Mouse (Mus musculus) liver, embryonic 14.5 days (tissue): Measurements from ENCODE around the gene Slc11a2. TPM values are rescaled to one million over a fixed set of nuclear protein-coding genes. Genes with fewer than 3 reads are reported as not detected.
"Not testable (repeated sequence)": the region's sequence is repeated elsewhere in the genome, so short reads cannot be mapped to it uniquely, and the experiment has no call there.

Experiments
- ATAC-seq: fragments of 200-750 bp; cut with Nextera tagmentation; 2 replicates; pipeline ENCODE4 v1.8.0; 2017; ENCODE audit warnings: moderate number of reproducible peaks, mild to moderate bottlenecking, moderate library complexity; ENCODE audit not compliant: insufficient read depth
- DNase-seq, 3 experiments: peaks; one replicate each; pipeline ENCODE4 v3.0.0-alpha.2; 2012 to 2013; ENCODE audit warnings: low read depth in 3 of 3, low spot score in 3 of 3
- H3K27ac ChIP-seq: fragments of 300-500 bp; sonication (generic); 2 replicates; pipeline ENCODE4 v1.5.1; 2014; ENCODE audit warnings: moderate library complexity, mild to moderate bottlenecking, control low read depth, inconsistent platforms
- H3K27me3 ChIP-seq: fragments of 300-500 bp; sonication (generic); 2 replicates; pipeline ENCODE4 v1.6.1; 2014; ENCODE audit warnings: mild to moderate bottlenecking, low read length, moderate library complexity; ENCODE audit not compliant: control insufficient read depth, insufficient read depth
- H3K36me3 ChIP-seq: fragments of 300-500 bp; sonication (generic); replicated peaks from 2 replicates; pipeline ENCODE4 v1.6.1; 2014; ENCODE audit warnings: low read depth; ENCODE audit not compliant: control insufficient read depth, insufficient read depth
- H3K4me1 ChIP-seq, 2 experiments: fragments of 200-500 bp in 1 of 2; fragments of 300-500 bp in 1 of 2; sonication (generic) in 1 of 2; replicated peaks; 2 replicates each; pipeline ENCODE4 v1.6.1; 2012 to 2014; ENCODE audit warnings: antibody characterized with exemption in 1 of 2, inconsistent platforms in 1 of 2, low read length in 1 of 2; ENCODE audit not compliant: control insufficient read depth in 2 of 2, insufficient read depth in 2 of 2
- H3K4me2 ChIP-seq: fragments of 300-500 bp; sonication (generic); 2 replicates; pipeline ENCODE4 v1.6.1; 2014; ENCODE audit warnings: low read depth, mild to moderate bottlenecking, control low read depth, moderate library complexity
- H3K4me3 ChIP-seq, 2 experiments: fragments of 200-500 bp in 1 of 2; fragments of 300-500 bp in 1 of 2; sonication (generic) in 1 of 2; 2 replicates each; pipeline ENCODE4 v1.5.1; 2012 to 2014; ENCODE audit warnings: low read depth in 2 of 2, low read length in 2 of 2, mild to moderate bottlenecking in 2 of 2, control low read depth in 1 of 2, inconsistent platforms in 1 of 2, moderate library complexity in 1 of 2; ENCODE audit not compliant: insufficient read depth in 1 of 2
- H3K9ac ChIP-seq: fragments of 300-500 bp; sonication (generic); replicated peaks from 2 replicates; pipeline ENCODE4 v1.6.1; 2014; ENCODE audit warnings: mild to moderate bottlenecking, control low read depth, moderate library complexity
- H3K9me3 ChIP-seq: fragments of 300-500 bp; sonication (generic); 2 replicates; pipeline ENCODE4 v1.6.1; 2016; ENCODE audit warnings: low read length, mixed read lengths; ENCODE audit not compliant: control insufficient read depth
- CTCF ChIP-seq: IDR thresholded peaks from 2 replicates; pipeline ENCODE4 v1.5.1; 2016; ENCODE audit warnings: antibody characterized with exemption, low read depth, control low read depth
- EP300 ChIP-seq: IDR thresholded peaks from 2 replicates; pipeline ENCODE4 v1.6.1; 2016; ENCODE audit warnings: antibody characterized with exemption, low read depth
- WGBS: fragments of 180-500 bp; shearing (Covaris S2); extraction: QIAGEN DNeasy Blood & Tissue Kit; methylation state at CpG from one replicate; pipeline ENCODE4 v1.1.7; 2014; ENCODE audit not compliant: insufficient replicate concordance; 5-methylcytosine and 5-hydroxymethylcytosine counted together
- polyA plus RNA-seq, 2 experiments: library from polyadenylated mRNA; depleted of rRNA in 1 of 2; stranded (reverse) in 1 of 2; unstranded in 1 of 2; fragments of >200 nt; fragmentation: Nextera tagmentation in 1 of 2; extraction: Ambion mirVana in 1 of 2; gene quantifications; 2 replicates each; pipeline versions ENCODE4 v1.2.1 to v1.2.3; 2012 to 2014

Slc11a2 gene
- polyA plus RNA-seq, 2 experiments = 37.7 to 38.4 TPM

GRCm38 (mm10) chr15:100349496-100349895, 75.4 kb downstream of the Slc11a2 start:
- DNase-seq (peak in 1 of 3 experiments; percentile 13), ATAC-seq (no peak)
- peaks cover 0 to 3% of the 10 kb centered on the region in 2 experiments; a peak in 2 of 4 replicates for H3K4me1 ChIP-seq
- no peak overlapping the region for H3K9ac ChIP-seq
- no peaks in the 10 kb centered on the region for H3K36me3 ChIP-seq
- no peak overlapping the region for H3K4me2 ChIP-seq
- H3K27me3 ChIP-seq = no peaks in the 10 kb centered on the region
- 41% methylated on average over 2 of the region's 2 CpGs for WGBS
- no peaks in the 10 kb centered on the region for H3K9me3 ChIP-seq
- H3K4me3 ChIP-seq = no peak overlapping the region
- no peak for TF ChIP-seq EP300
- TF ChIP-seq CTCF = no peak
- H3K27ac ChIP-seq = no peak overlapping the region

GRCm38 (mm10) chr15:100346761-100347160, 78.1 kb downstream of the Slc11a2 start:
- TF ChIP-seq CTCF (no peak), EP300 (no peak)
- 57% methylated on average over 14 of the region's 14 CpGs for WGBS

GRCm38 (mm10) chr15:100345484-100345883, 79.4 kb downstream of the Slc11a2 start:
- Histone ChIP-seq H3K9me3 (no peaks in the 10 kb centered on the region), H3K9ac (no peak overlapping the region), H3K4me2 (no peak overlapping the region), H3K27ac (no peak overlapping the region), H3K4me1 (peaks cover 0 to 3% of the 10 kb centered on the region in 2 experiments; a peak in 1 of 4 replicates), H3K27me3 (no peaks in the 10 kb centered on the region), H3K36me3 (no peaks in the 10 kb centered on the region), H3K4me3 (no peak overlapping the region)
- DNase-seq (no peak), ATAC-seq (no peak)
- TF ChIP-seq CTCF (no peak), EP300 (no peak)

More at GRCm38 (mm10) chr15:100346761-100347160, 78.1 kb downstream of the Slc11a2 start:
- DNase-seq = no peak
- peaks cover 0 to 3% of the 10 kb centered on the region in 2 experiments; a peak in 2 of 4 replicates for H3K4me1 ChIP-seq
- H3K9ac ChIP-seq = no peak overlapping the region
- H3K27ac ChIP-seq = no peak overlapping the region
- no peaks in the 10 kb centered on the region for H3K36me3 ChIP-seq
- ATAC-seq = peak; percentile 55; the same call in 1 of the 2 replicates
- H3K4me3 ChIP-seq = no peak overlapping the region
- no peaks in the 10 kb centered on the region for H3K27me3 ChIP-seq
- no peaks in the 10 kb centered on the region for H3K9me3 ChIP-seq
- H3K4me2 ChIP-seq = no peak overlapping the region

GRCm38 (mm10) chr15:100341314-100341980, 83.4 kb downstream of the Slc11a2 start:
- not testable (repeated sequence) for H3K4me2 ChIP-seq, H3K9ac ChIP-seq, H3K9me3 ChIP-seq, H3K27me3 ChIP-seq, DNase-seq, H3K4me3 ChIP-seq, ATAC-seq, H3K4me1 ChIP-seq, H3K27ac ChIP-seq, H3K36me3 ChIP-seq
- WGBS = 61% methylated on average over 4 of the region's 5 CpGs

Other genes starting within 250 kb of the Slc11a2 start
- 21.3 and 29.7 TPM in 2 replicates for gene Atf1, start 197.3 kb downstream of the Slc11a2 start, polyA plus RNA-seq (2012; rRNA removed)
- gene Atf1, start 197.3 kb downstream of the Slc11a2 start, polyA plus RNA-seq (2014; fragmentation: Nextera tagmentation; extraction: Ambion mirVana) = 24.9 and 27.6 TPM in 2 replicates
- not detected in 2 replicates for gene Tmprss12, start 144.2 kb downstream of the Slc11a2 start, polyA plus RNA-seq (2012; rRNA removed)
- not detected in 2 replicates for gene Tmprss12, start 144.2 kb downstream of the Slc11a2 start, polyA plus RNA-seq (2014; fragmentation: Nextera tagmentation; extraction: Ambion mirVana)
- gene Mettl7a1, start 120.9 kb downstream of the Slc11a2 start, polyA plus RNA-seq (2012; rRNA removed) = 19.1 and 22.9 TPM in 2 replicates
- 4.0 and 4.7 TPM in 2 replicates for gene Mettl7a1, start 120.9 kb downstream of the Slc11a2 start, polyA plus RNA-seq (2014; fragmentation: Nextera tagmentation; extraction: Ambion mirVana)
- gene Mettl7a3, start 90.1 kb downstream of the Slc11a2 start, polyA plus RNA-seq (2012; rRNA removed) = not detected in 2 replicates
- gene Mettl7a3, start 90.1 kb downstream of the Slc11a2 start, polyA plus RNA-seq (2014; fragmentation: Nextera tagmentation; extraction: Ambion mirVana) = not detected in 2 replicates
- 0.04 TPM in 1 of 2 replicates, not detected in the other for gene Methig1, start 71.9 kb downstream of the Slc11a2 start, polyA plus RNA-seq (2012; rRNA removed)
- 0.09 TPM in 1 of 2 replicates, not detected in the other for gene Methig1, start 71.9 kb downstream of the Slc11a2 start, polyA plus RNA-seq (2014; fragmentation: Nextera tagmentation; extraction: Ambion mirVana)
- not detected in 2 replicates for gene Mettl7a2, start 71.9 kb downstream of the Slc11a2 start, polyA plus RNA-seq (2012; rRNA removed)
- 0.11 TPM in 1 of 2 replicates, not detected in the other for gene Mettl7a2, start 71.9 kb downstream of the Slc11a2 start, polyA plus RNA-seq (2014; fragmentation: Nextera tagmentation; extraction: Ambion mirVana)
- gene Higd1c, start 60.5 kb downstream of the Slc11a2 start, polyA plus RNA-seq (2012; rRNA removed) = not detected in 2 replicates
- not detected in 2 replicates for gene Higd1c, start 60.5 kb downstream of the Slc11a2 start, polyA plus RNA-seq (2014; fragmentation: Nextera tagmentation; extraction: Ambion mirVana)
- 0.01 TPM in 1 of 2 replicates, not detected in the other for gene Gm5475, start 2.9 kb downstream of the Slc11a2 start, polyA plus RNA-seq (2012; rRNA removed)
- 0.05 TPM in 1 of 2 replicates, not detected in the other for gene Gm5475, start 2.9 kb downstream of the Slc11a2 start, polyA plus RNA-seq (2014; fragmentation: Nextera tagmentation; extraction: Ambion mirVana)
- 15.2 and 18.1 TPM in 2 replicates for gene Letmd1, start 44.0 kb upstream of the Slc11a2 start, polyA plus RNA-seq (2012; rRNA removed)
- 9.5 and 10.6 TPM in 2 replicates for gene Letmd1, start 44.0 kb upstream of the Slc11a2 start, polyA plus RNA-seq (2014; fragmentation: Nextera tagmentation; extraction: Ambion mirVana)
- gene Csrnp2, start 70.4 kb upstream of the Slc11a2 start, polyA plus RNA-seq (2012; rRNA removed) = 0.42 and 0.59 TPM in 2 replicates
- gene Csrnp2, start 70.4 kb upstream of the Slc11a2 start, polyA plus RNA-seq (2014; fragmentation: Nextera tagmentation; extraction: Ambion mirVana) = 0.58 and 0.78 TPM in 2 replicates
- gene Tfcp2, start 126.9 kb upstream of the Slc11a2 start, polyA plus RNA-seq (2012; rRNA removed) = 2.1 and 2.6 TPM in 2 replicates
- gene Tfcp2, start 126.9 kb upstream of the Slc11a2 start, polyA plus RNA-seq (2014; fragmentation: Nextera tagmentation; extraction: Ambion mirVana) = 2.5 and 2.6 TPM in 2 replicates
- 0.46 and 0.77 TPM in 2 replicates for gene Pou6f1, start 174.9 kb upstream of the Slc11a2 start, polyA plus RNA-seq (2012; rRNA removed)
- 0.19 and 0.39 TPM in 2 replicates for gene Pou6f1, start 174.9 kb upstream of the Slc11a2 start, polyA plus RNA-seq (2014; fragmentation: Nextera tagmentation; extraction: Ambion mirVana)
- gene Dazap2, start 190.3 kb upstream of the Slc11a2 start, polyA plus RNA-seq (2012; rRNA removed) = 104 and 107 TPM in 2 replicates
- 178 and 182 TPM in 2 replicates for gene Dazap2, start 190.3 kb upstream of the Slc11a2 start, polyA plus RNA-seq (2014; fragmentation: Nextera tagmentation; extraction: Ambion mirVana)
- 7.3 TPM in 2 replicates for gene Smagp, start 211.9 kb upstream of the Slc11a2 start, polyA plus RNA-seq (2012; rRNA removed)
- gene Smagp, start 211.9 kb upstream of the Slc11a2 start, polyA plus RNA-seq (2014; fragmentation: Nextera tagmentation; extraction: Ambion mirVana) = 6.8 and 7.0 TPM in 2 replicates
- 16.5 and 17.5 TPM in 2 replicates for gene Bin2, start 244.5 kb upstream of the Slc11a2 start, polyA plus RNA-seq (2012; rRNA removed)
- gene Bin2, start 244.5 kb upstream of the Slc11a2 start, polyA plus RNA-seq (2014; fragmentation: Nextera tagmentation; extraction: Ambion mirVana) = 12.7 and 15.2 TPM in 2 replicates